Mouse (Mus musculus) retina, embryonic 14.5 days (tissue): ENCODE data around the gene AI661453.
"Not testable (repeated sequence)": the region's sequence is repeated elsewhere in the genome, so short reads cannot be mapped to it uniquely, and the experiment has no call there.

Source experiments
- DNase-seq: peaks from one replicate; pipeline ENCODE4 v3.0.0-alpha.2; 2015; ENCODE audit warnings: low spot score

Gene AI661453

DNA sequence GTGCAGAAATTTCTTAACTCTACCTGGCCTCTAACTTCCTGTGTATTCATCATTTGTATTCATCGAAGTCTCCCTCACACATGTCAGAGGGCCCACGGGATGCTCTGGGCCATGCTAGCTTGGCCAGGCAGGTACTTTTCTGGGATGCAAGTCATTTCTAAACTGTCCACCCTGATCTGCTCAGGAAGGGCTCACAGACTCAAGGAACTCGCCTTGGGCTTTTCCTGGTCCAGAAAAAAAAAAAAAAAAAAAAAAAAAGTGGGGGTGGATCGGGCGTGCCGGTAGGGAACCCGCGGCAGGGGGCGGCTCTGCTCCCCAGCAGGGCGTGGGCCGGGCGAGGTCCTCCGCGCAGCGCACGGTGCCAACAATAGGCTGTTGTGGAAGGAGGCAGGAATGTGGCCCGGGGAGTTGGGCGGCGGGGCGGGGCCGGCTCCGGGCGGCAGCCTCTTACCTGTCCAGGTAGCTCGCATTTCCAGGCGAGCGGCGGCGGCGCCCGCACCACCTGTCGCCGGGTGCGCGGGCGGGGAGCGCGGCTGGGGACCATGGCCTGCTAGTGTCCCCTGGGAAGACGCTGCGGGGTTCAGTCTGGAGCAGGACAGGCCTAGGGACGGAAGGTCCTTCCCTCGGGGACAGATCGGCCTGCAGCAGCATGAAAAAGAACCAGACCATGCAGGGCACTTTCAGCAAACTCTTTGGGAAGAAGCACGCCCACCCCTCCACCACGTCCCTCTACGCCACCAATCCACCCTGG is at the start of gene AI661453:
AI661453 (plus strand) TSS at position 460 of the 751 bp plus-strand sequence.
- no peak for DNase-seq

DNA sequence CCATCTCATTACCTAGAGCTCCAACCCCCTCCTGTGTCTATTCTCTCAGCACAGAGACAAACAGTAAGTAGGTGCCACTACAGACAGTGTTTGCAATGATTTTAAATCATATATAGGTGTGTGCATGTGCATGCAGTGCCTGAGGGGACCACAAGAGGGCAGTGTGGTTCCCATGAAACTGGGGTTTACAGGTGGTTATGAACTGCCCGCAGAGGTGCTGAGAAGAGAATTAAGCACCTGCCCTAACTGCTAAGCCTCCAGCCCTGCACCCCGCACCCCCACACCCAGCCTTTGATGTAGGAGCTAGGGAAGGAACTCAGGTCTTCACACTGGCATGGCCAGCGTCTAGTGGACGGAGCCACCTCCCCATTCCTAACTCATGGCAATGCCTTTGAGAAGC is 49.8 kb upstream of the AI661453 start:
- peak; percentile 63 for DNase-seq

DNA sequence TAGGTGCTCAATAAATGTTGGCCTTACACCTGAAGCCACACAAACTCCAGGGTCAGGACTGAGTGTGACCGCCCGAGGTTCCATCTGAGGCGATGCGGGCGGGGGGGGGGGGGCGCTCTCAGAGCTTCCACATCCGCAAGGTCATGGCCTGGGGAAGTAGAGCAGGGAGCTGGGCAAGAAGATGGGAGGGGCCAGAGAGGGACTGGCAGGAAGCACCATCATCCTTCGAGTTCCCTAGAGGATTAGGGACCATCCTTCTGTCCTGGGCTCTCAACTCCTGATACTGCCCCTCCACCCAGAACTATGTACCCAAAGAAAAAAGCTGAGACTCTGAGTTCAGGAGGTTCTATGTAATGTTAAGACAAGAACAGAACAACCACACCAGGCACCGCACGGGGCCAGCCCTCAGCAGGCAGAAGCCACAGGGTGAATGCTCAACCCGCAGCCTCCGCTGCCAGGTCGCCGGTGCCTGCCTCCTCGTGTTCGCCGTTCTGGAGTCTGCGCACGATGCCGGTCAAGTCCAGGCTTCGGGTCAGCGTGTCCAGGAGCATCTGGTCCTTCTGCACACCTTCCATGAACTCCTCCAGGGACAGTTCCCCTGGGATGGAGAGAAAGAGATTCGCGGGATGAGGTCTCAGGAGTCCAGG is 42.1 kb upstream of the AI661453 start:
- DNase-seq = peak; percentile 21

DNA sequence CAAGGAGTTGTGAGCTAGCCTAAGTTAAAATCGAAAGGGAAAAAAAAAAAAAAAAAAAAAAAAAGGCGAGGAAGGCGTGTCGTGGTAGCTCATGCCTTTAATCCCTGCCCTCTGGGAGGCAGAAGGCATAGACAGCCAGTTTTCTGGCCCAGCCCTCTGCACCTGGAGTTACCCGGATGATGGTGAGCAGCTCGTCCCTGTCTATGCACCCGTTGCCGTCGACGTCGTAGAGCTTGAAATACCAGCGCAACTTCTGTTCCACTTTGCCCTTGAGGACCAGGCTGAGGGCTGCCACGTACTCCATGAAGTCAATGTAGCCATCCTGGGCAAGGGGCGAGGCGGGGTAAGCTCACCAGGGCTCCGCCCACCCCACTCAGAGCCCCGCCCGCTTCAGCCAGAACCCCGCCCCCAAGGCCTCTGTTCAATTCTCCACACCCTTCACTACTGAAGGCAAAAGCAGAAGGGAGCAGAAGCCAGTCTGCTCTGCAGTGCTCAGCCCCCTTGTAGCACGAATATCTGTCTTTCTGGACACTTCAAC is 41.0 kb upstream of the AI661453 start:
- peak; percentile 55 for DNase-seq

DNA sequence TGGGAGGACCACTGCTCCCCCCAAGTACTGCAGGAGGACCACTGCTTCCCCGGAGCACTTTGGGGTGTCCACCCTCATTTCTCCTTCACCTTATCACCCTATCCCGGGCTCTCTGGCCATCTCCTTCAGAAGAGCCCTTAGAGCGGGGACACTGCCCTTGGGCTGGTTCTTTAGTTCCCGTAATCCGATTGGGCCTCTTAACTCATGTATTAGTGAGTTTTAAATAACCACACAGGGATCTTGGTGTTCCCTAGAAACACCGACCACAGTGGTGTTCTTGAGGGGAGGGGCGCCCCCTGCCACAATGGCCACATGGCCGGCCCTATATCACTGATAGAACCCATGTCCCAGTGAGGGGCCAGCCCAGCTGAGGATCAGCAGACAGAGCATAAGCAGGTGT is 37.3 kb upstream of the AI661453 start:
- no peak for DNase-seq

DNA sequence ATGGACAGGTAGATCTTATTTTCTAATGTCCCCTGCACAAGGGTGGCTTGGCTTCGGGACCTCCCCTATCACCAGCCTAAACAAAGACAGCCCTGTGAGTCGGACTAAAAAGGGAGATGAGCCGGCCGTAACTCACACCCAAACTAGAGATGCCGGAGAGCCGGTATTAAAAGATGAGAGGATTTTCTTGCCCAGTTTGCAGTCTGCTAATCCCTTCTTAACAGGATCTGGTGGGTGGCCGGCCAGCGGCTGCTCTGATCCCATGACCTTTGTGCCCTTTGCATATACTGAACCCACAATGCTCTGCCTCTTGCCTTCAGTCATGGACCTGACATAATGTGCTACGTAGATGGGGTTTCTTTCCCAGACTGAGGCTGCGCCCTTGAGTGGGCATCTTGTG is 36.0 kb upstream of the AI661453 start, which contains the start of gene Guca1a:
Guca1a (minus strand) TSS at position 134 of the 400 bp plus-strand sequence.
- peak; percentile 21 for DNase-seq

DNA sequence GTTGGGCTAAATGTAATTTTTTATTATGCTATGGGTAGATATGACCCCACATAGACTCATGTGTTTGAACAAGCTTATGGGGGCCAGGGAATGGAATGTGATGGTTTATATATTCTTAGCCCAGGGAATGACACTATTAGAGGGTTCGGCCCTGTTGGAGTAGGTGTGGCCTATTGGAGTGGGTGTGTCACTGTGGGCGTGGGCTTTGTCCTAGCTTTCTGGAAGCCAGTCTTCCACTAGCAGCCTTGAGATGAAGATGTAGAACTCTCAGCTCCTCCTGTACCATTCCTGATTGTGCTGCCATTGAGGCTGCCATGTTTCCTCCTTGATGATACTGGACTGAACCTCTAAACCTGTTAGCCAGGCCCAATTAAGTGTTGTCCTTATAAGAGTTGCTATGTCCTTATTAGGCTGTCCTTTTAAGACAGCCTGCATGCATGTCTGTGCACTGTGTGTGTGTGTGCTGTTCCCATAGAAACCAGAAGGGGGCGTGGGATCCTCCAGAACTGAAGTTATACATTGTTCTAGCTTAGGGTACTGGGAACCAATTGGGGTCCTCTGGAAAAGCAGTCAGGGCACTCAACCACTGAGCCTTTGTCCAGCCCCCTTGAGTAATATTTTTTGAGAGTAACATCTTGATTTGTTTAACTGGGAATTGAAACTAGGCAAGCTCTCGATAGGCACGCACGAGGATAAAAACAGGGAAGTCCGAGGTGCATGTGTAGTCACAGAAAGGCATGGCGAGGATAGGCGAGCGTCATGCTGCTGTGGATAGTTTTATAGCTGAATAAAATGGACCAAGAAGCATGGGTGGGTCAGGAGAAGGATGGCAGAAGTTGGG is 28.5 kb upstream of the AI661453 start:
- DNase-seq = no peak

DNA sequence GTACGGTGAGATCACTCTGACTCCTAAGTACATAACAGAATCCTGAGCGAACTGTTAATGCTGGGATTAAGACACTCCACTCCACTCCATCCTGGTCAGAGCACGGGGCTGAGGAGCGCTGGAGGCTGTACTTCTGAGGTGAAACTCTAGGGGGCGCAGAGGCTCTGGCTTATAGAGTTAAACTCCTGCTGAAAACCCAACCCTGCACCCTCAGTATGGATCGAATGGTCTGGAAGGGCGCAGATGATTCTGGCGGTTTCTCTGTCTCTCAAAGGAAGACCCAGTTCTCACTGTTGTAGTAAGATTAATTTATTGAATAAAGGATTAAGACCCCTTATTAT is 27.9 kb upstream of the AI661453 start:
- peak; percentile 87 for DNase-seq

DNA sequence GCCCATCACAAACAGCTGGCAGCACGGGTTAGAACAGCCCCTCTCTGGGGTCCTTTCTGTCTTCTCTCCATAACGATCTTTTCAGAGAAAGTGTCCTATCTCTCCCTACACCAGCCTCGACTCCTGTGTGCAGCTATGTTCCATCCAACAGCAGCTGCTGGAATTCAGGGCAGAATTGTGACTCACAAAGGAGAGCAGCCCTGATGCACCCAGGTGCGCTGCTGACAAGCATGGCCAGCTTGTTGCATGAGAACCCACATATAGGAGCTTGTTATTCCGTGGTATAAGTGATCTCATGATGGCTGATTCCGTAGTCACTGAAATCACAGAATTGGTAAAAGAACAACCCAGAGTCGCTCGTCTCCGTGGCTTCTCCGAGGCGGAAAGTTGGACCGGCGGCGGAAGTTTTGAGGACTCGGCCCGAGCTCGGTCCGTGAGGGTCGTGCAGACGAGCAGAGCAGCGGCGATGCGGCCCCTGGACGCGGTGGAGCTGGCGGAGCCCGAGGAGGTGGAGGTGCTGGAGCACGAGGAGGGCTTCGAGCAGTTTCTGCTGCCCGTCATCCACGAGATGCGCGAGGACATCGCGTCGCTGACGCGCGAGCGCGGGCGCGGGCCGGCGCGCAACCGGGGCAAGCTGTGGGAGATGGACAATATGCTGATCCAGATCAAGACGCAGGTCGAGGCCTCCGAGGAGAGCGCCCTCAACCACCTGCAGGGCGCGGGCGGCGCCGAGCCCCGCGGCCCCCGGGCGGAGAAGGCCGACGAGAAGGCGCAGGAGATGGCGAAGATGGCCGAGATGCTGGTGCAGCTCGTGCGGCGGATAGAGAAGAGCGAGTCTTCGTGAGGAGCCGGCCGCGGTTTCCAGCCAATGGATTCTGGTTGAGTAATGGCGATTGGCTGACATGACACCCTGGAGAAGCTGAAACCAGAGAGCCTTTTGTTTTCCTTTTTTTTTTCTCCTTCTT is 26.2 kb upstream of the AI661453 start:
- peak; percentile 23 for DNase-seq

DNA sequence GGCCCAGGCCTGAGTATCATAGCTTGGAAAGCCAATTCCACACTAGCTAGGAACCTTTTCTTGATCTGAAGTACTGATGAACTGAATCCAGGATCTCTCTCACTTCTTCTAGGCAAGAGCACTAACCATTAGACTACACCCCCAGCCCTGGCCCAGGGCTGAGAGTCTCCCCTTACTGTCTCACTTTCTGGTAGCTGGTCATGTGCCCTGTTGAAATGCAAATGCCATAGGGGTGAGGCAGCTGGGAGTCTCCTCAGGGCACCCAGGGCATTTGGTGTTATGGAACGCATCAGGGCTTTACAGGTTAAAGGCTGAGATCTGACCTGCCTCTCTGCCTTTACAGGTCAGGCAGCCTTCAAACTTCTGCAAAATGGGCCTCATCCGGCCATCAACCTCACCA is 16.2 kb upstream of the AI661453 start:
- no peak for DNase-seq

DNA sequence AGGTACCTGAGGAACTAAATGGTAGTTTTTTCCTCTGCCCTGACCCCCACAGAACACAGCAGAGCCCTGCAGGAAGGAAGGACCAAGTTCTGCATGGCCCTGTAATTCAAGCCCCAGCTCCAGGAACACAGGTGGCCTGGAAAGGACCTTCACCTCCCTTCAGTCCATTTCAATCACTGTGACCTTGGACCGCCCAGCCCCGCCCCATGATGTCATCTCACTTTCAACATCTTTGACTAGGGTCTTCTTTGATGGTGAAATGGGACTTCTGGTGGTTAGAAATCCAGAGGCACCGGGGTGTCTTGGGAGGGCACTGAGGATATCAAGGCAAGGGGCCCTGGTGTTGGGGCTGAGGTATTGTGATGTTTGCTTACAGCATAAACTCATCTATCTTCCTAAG is 14.8 kb upstream of the AI661453 start:
- no peak for DNase-seq

DNA sequence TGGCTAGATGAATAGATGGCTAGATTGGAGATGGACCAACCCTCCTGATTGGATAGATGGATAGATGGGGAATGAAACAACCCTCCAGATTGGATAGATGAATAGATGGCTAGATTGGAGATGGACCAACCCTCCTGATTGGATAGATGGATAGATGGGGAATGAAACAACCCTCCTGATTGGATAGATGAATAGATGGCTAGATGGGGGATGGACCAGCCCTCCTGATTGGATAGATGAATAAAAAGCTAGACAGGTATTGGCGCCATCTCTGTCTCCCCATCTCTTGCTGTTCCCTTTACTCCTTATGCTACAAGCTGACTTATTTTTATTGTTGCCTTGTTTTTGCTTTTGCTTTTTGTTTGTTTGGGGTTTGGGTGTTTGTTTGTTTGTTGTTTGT is 13.8 kb upstream of the AI661453 start:
- not testable (repeated sequence) for DNase-seq

DNA sequence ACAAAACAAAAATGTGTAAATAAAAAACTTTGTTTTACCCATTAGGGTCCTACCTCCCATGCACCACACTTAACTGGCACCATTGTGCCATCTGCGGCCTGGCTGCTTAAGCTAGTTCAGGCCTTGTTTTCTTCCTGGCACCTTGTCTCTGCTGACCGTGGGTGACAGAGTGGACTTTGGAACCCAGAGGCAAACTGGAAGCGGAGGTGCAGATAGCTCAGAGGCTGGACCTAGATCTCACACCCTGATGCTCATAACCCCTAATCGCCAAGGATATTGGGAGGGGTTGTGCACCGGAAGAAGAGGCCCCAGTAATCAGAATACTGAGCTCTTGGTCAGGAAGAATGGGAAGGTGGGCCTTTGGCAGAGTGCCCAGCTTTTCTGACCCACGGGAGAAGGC is 12.2 kb upstream of the AI661453 start:
- DNase-seq = no peak

DNA sequence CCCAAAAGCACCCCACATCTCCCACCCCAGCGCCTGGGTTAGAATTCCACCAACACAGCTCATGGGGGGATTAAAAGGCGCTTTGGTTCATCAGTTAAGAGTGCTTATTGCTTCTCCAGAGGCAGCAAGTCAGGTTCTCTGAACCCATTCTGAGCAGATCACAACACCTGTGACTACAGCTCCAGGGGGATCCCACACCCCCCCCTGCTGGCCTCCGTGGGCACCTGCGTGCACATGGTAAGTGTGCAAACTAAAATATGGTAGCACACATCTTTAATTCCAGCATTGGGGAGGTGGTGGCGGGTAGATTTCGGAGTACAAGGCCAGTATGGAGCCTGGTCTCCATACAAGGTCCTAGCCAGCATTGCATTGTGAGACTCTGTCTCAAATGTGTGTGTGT is 9.1 kb upstream of the AI661453 start:
- DNase-seq = no peak

DNA sequence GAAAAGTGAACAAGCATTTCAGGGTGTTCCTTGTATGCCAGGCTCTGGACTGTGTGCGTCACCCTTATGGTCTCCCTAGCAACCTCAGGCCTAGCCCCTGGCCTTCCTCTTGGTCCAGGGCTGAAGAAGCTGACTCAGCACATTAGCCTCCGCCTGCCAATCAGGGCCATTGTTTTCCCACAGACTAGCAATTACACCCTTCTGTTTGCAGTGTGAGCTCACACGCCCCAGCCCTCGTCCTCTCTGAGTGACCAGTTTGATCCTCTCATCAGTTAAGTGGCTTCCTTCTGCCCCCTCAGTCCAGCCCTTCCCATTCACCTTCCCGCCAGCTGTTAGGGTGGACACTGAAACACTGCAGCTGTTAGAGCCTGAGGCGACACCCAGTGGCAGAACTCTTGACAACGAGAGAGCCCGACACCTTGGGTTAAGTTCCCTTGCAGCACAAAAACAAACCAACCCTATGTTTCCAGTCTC is 7.5 kb upstream of the AI661453 start:
- peak; percentile 76 for DNase-seq

DNA sequence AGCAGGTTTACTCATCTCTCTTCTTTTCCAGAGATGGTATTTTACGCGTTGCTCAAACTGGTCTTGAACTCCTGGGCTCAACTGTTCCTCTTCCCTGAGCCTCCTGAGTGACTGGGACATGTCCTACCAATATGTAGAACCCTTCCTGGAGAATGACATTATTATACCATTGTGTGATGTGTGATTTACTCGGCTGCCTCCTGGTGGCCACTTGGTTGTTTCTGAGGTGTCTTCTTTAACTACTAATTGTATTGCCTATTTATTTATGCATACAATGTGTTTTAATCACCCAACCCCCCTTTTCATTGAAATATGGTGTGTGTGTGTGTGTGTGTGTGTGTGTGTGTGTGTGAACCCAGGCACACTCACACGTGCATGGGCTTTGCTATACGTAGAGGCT is 5.6 kb upstream of the AI661453 start:
- no peak for DNase-seq

DNA sequence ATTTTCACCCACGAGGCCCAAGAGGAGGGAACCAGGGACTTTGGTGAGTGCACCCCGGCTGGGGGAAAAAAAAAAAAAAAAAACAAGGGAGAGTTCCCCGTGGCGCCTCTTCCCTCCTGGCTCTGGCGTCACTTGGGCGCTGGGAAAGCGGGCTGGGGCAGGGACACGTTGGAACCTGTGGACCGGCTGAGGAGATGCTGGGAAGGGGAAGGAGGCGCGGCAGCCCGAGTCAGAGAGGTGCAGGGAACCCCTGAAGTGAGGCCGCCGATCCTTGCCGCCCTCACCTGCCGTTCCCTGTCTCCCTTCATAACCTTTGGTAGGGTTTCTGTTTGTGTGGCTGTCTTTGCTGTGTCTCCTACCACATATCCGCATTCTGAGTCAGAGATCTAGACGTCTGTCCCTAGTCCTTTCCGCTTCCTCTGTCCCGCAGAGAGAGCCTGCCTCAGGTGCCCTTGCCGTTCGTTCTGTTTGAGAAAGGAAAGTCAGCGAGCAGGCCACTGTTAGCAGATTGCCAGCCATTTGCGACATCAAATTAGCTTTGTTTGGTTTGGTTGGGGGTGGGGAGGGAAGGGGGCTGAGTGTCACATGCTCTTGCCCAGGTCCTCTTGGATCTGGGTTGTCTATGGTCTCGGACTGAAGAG is 612 bp downstream of the AI661453 start, which contains the start of gene 1700001C19Rik:
1700001C19Rik (minus strand) TSS at position 470 of the 641 bp plus-strand sequence.
- no peak for DNase-seq

DNA sequence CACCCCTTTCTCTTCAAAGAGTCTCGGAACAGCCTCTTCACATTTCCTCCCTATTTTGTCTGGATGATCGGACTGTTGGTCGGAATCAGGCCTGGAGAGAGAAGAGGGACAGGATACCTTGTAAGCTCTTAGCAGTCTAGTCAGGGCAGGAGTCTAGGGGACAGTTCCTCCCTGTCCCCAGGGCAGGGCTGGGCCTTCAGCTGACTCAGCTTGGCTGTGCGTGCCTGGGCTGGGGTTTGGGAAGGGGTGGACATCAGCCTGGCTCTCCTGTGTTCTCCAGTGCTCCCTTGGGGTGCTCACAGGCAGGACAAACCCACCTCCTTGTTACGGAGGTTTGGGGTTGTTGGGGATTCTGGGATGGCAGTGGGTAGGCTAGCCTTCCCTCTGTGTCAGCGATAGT is 2.2 kb downstream of the AI661453 start:
- no peak for DNase-seq

DNA sequence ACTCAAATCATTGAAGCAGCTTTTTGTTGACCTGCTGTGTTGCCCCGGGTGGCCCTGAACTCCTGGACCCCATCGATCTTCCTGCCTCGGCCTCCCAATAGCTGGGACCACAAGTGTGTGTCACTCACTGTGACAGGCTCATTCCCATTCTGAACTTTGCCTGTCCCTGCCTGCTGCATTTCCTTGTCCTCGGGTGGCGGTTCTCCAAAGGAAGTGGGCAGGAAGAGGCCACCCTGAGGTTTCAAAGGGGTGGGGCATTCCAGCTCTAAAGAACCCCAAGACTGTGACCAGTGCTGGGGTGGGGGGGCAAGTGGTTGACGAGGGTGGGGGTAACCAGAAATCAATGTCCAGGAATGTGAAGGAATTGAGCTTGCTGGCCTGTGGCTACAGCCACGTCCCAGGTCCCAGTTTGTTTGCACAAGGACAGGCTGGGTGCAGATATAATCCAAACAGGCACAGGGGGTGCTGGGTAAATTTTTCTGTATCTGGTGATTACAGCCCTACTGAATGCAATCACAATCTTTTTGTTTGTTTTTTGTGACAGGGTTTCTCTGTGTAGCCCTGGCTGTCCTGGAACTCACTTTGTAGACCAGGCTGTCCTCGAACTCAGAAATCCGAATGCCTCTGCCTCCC is 3.1 kb downstream of the AI661453 start:
- no peak for DNase-seq

DNA sequence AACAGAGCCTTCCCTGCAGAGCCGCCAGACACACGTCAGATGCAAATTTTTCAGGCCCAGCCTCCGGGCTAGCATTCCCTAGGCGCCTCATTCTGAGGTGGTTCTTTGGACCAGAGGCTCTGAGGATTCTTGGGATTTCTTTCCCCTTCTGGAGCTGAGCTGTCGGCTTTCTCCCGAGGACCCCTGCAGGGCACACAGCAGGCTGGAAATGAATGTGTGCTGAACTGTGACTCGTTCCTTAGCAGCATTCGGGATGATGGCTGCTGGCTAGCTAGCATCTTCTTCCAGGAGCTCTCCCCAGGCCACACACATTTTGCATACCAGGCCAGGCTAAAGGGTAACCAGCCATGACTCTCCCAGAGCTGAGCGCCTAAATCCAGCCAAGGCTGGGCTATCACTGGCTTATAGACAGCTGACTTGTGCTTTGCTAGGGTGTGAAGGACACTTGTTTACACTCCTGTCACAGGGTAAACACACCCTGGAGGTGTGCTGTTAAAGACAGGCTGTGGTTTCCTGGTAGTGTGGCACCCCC is 4.0 kb downstream of the AI661453 start:
- DNase-seq = peak; percentile 45
